Mouse (Mus musculus): ENCODE data around the gene Rab3c. TPM values are rescaled to one million over a fixed set of nuclear protein-coding genes. Genes with fewer than 3 reads are reported as not detected.
A peak's percentile ranks its signal among the peaks of the same experiment; 100 is the strongest.

Rab3c gene
- 0.39 and 0.65 TPM in 2 replicates for polyA plus RNA-seq (2014; fragmentation: Nextera tagmentation; extraction: Ambion mirVana)

DNA sequence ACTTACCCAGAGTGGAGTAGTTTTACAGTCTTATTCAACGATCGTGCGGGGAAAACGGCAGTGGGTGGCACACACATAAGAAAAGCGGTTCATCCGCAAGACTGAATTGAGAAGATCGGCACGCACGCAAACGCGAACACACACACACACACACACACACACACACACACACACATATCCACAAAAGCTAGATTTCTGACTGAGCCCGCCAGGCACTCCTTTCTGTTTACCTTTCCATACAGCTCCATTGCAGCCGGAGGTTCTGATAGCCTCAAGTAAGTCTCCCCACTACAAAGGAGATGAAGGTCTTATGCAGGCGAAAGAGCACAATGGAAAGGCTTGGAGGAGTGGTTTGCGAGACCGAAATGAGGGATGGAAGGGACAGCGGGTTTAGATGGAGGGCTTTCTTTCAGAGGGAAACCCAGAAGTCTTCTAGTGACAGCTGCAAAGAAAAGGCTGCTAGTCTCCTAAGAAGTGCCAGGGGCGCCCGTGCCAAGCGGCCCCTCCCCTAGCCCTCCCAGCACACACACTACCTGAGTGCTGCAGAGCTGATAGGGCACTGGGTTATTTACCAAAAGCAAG lies at the start of gene Rab3c:
Gene Rab3c (minus strand): TSS at position 434 of the 582 bp plus-strand sequence.
- no peak within 1 kb of the TSS for H3K27ac ChIP-seq (replicated peaks; ENCODE audit: low read depth, low read length)
- peak; percentile 23 for DNase-seq (ENCODE audit: low spot score)
- H3K36me3 ChIP-seq (ENCODE audit: control insufficient read depth, insufficient read depth, low read length), result no peaks in the 10 kb centered on the region
- H3K4me2 ChIP-seq (ENCODE audit: low read depth, severe bottlenecking), result peak within 1 kb of the TSS; percentile 75
- H3K9me3 ChIP-seq (ENCODE audit: control insufficient read depth, low read length), result no peaks in the 10 kb centered on the region
- 2% methylated on average over 20 of the region's 20 CpGs for WGBS
- peak within 1 kb of the TSS; percentile 26 for H3K4me3 ChIP-seq (ENCODE audit: low read depth, low read length)
- ATAC-seq (ENCODE audit: insufficient number of reproducible peaks, low FRiP score, low TSS enrichment, low read depth), result no peak; the same call in 1 of the 2 replicates
- no peak within 1 kb of the TSS for H3K9ac ChIP-seq (ENCODE audit: low read length)
- 0 out of 2 replicates have a peak, but pooled peaks cover 3% of the 10 kb centered on the region for H3K27me3 ChIP-seq (ENCODE audit: control insufficient read depth, insufficient read depth, low read length)
- H3K4me1 ChIP-seq (ENCODE audit: control insufficient read depth, insufficient read depth, low read length), result no peaks in the 10 kb centered on the region

DNA sequence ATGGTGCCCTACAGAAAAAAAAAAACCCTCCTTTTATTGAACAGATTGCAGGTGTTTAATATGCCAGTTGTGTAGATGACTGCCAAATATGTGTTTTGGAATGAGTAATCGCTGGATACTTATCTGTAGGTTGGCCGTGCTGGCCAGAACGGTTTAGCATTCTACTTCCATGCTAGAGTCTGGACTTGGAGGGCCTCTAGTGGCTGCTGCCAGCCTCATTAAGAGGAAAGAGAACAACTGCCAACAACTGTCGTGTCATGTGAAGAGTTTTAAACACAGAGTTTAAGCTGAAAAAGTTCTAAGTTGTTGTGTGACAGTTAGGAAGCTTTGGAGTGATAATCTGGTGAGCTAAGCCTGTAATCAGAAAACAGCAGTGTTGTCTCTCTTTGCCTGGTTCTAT lies 38.0 kb upstream of the Rab3c start:
- Histone ChIP-seq H3K36me3 (ENCODE audit: control insufficient read depth, insufficient read depth, low read length) (no peaks in the 10 kb centered on the region), H3K9me3 (ENCODE audit: control insufficient read depth, low read length) (no peaks in the 10 kb centered on the region), H3K4me3 (ENCODE audit: low read depth, low read length) (no peak overlapping the region), H3K4me2 (ENCODE audit: low read depth, severe bottlenecking) (no peak overlapping the region), H3K27me3 (ENCODE audit: control insufficient read depth, insufficient read depth, low read length) (no peaks in the 10 kb centered on the region), H3K27ac (replicated peaks; ENCODE audit: low read depth, low read length) (no peak overlapping the region), H3K4me1 (ENCODE audit: control insufficient read depth, insufficient read depth, low read length) (peaks cover 4% of the 10 kb centered on the region; the same call in 1 of the 2 replicates), H3K9ac (ENCODE audit: low read length) (no peak overlapping the region)
- 77% methylated on average over 4 of the region's 4 CpGs for WGBS
- ATAC-seq (ENCODE audit: insufficient number of reproducible peaks, low FRiP score, low TSS enrichment, low read depth) (no peak), DNase-seq (ENCODE audit: low spot score) (no peak)

GRCm38 (mm10) chr13:110307188-110307587 lies 26.4 kb upstream of the Rab3c start:
- no peak for ATAC-seq (ENCODE audit: insufficient number of reproducible peaks, low FRiP score, low TSS enrichment, low read depth)
- 89% methylated on average over 5 of the region's 5 CpGs for WGBS
- H3K4me2 ChIP-seq (ENCODE audit: low read depth, severe bottlenecking), result no peak overlapping the region

DNA sequence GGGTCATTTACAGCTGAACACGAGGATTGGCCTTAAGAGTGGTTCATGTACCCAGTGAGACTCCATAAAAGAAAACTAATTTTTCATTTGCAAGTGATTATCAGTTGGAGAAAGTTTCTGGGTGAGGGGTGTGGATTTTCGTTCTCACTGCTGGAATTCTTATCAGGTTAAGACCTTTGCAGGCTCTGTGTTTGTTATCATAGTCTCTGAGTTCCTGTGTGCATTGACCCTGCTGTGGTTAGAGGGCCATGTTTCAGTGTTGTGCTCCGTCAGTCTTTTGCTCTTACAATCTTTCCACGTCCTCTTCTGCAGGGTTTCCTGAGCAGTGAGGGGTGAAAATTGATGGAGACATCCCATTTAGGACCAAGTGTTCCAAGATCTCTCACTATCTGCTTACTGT lies 16.3 kb upstream of the Rab3c start:
- no peak overlapping the region for H3K9ac ChIP-seq (ENCODE audit: low read length)
- no peak for DNase-seq (ENCODE audit: low spot score)
- WGBS, result 79% methylated on average over 4 of the region's 4 CpGs
- no peak for ATAC-seq (ENCODE audit: insufficient number of reproducible peaks, low FRiP score, low TSS enrichment, low read depth)
- no peaks in the 10 kb centered on the region for H3K4me1 ChIP-seq (ENCODE audit: control insufficient read depth, insufficient read depth, low read length)
- H3K4me2 ChIP-seq (ENCODE audit: low read depth, severe bottlenecking), result no peak overlapping the region
- H3K36me3 ChIP-seq (ENCODE audit: control insufficient read depth, insufficient read depth, low read length), result no peaks in the 10 kb centered on the region
- H3K27ac ChIP-seq (replicated peaks; ENCODE audit: low read depth, low read length), result no peak overlapping the region
- H3K9me3 ChIP-seq (ENCODE audit: control insufficient read depth, low read length), result no peaks in the 10 kb centered on the region
- H3K4me3 ChIP-seq (ENCODE audit: low read depth, low read length), result no peak overlapping the region
- H3K27me3 ChIP-seq (ENCODE audit: control insufficient read depth, insufficient read depth, low read length), result no peaks in the 10 kb centered on the region

More at GRCm38 (mm10) chr13:110307188-110307587, 26.4 kb upstream of the Rab3c start:
- no peak for DNase-seq (ENCODE audit: low spot score)
- Histone ChIP-seq H3K27me3 (ENCODE audit: control insufficient read depth, insufficient read depth, low read length) (no peaks in the 10 kb centered on the region), H3K27ac (replicated peaks; ENCODE audit: low read depth, low read length) (no peak overlapping the region), H3K4me3 (ENCODE audit: low read depth, low read length) (no peak overlapping the region), H3K4me1 (ENCODE audit: control insufficient read depth, insufficient read depth, low read length) (no peaks in the 10 kb centered on the region), H3K9me3 (ENCODE audit: control insufficient read depth, low read length) (no peaks in the 10 kb centered on the region), H3K9ac (ENCODE audit: low read length) (no peak overlapping the region), H3K36me3 (ENCODE audit: control insufficient read depth, insufficient read depth, low read length) (no peaks in the 10 kb centered on the region)

- ATAC-seq (ENCODE audit: insufficient number of reproducible peaks, low FRiP score, low TSS enrichment, low read depth), result no peak
- DNase-seq (ENCODE audit: low spot score), result no peak
- no peak overlapping the region for H3K27ac ChIP-seq (replicated peaks; ENCODE audit: low read depth, low read length)
- 88% methylated on average over 3 of the region's 3 CpGs for WGBS
- H3K4me3 ChIP-seq (ENCODE audit: low read depth, low read length), result no peak overlapping the region
- no peaks in the 10 kb centered on the region for H3K36me3 ChIP-seq (ENCODE audit: control insufficient read depth, insufficient read depth, low read length)
- no peaks in the 10 kb centered on the region for H3K4me1 ChIP-seq (ENCODE audit: control insufficient read depth, insufficient read depth, low read length)
- H3K4me2 ChIP-seq (ENCODE audit: low read depth, severe bottlenecking), result no peak overlapping the region
- no peak overlapping the region for H3K9ac ChIP-seq (ENCODE audit: low read length)
- no peaks in the 10 kb centered on the region for H3K27me3 ChIP-seq (ENCODE audit: control insufficient read depth, insufficient read depth, low read length)
- no peaks in the 10 kb centered on the region for H3K9me3 ChIP-seq (ENCODE audit: control insufficient read depth, low read length)
Measured at GRCm38 (mm10) chr13:110288499-110288898, 7.7 kb upstream of the Rab3c start.

DNA sequence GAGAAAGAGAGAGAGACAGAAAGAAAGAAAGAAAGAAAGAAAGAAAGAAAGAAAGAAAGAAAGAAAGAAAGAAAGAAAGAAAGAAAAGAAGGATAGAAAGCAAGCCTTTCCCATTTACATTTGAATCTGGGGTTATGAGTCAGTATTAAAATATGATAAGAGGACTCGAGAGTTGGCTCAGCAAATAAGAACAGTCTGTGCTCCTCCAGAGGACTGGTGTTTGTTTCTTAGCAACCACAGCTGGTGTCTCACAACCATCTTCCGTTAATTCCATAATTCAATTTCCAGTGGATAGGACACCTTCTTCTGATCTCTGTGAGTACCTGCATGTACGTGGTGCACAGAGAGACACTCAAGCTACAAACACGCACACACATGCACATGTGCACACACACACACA lies 3.0 kb upstream of the Rab3c start:
- Histone ChIP-seq H3K36me3 (ENCODE audit: control insufficient read depth, insufficient read depth, low read length) (no peaks in the 10 kb centered on the region), H3K4me2 (ENCODE audit: low read depth, severe bottlenecking) (no peak overlapping the region), H3K27ac (replicated peaks; ENCODE audit: low read depth, low read length) (no peak overlapping the region), H3K9ac (ENCODE audit: low read length) (no peak overlapping the region), H3K27me3 (ENCODE audit: control insufficient read depth, insufficient read depth, low read length) (0 out of 2 replicates have a peak, but pooled peaks cover 3% of the 10 kb centered on the region), H3K9me3 (ENCODE audit: control insufficient read depth, low read length) (no peaks in the 10 kb centered on the region), H3K4me1 (ENCODE audit: control insufficient read depth, insufficient read depth, low read length) (no peaks in the 10 kb centered on the region), H3K4me3 (ENCODE audit: low read depth, low read length) (no peak overlapping the region)
- WGBS, result 74% methylated on average over 4 of the region's 4 CpGs
- DNase-seq (ENCODE audit: low spot score) (no peak), ATAC-seq (ENCODE audit: insufficient number of reproducible peaks, low FRiP score, low TSS enrichment, low read depth) (no peak)

GRCm38 (mm10) chr13:110280028-110280562 lies 701 bp downstream of the Rab3c start:
- H3K4me2 ChIP-seq (ENCODE audit: low read depth, severe bottlenecking), result peak overlapping the region; percentile 75
- peak; percentile 97 for ATAC-seq (ENCODE audit: insufficient number of reproducible peaks, low FRiP score, low TSS enrichment, low read depth)
- WGBS, result under 1% methylated on average over 24 of the region's 24 CpGs

DNA sequence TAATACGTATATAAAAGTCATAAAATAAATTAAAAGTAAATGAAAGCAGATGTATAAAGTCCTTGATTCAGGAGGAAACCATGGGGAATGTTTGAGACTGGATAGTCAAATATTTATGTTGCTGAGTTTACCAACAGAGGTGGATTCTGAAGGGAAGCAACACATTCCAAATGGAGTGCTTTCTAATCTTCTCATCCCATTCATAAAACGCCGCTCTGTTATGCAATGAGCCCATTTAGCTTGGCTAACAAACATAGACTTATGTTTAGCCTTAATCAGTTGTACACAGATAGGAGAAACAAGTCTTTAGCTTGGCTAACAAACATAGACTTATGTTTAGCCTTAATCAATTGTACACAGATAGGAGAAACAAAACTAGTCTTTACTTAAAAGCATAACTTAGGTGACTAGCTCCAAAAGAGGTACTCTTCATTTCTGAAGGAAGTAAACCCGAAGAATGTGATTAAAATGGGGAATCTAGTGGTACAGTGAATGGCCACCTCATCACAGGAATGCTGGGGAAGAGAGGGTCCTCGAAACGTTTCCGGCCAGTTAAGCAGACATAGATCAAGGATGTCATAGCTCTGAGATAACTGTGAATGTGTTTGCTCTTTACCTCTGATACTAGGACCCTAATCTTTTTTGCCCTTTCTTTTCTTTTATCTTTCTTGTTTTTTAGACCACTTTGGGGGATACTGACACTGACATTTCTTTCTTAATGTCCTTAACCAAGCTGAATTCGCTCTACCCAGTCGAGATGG lies 1.6 kb downstream of the Rab3c start:
- DNase-seq (ENCODE audit: low spot score) (no peak), ATAC-seq (ENCODE audit: insufficient number of reproducible peaks, low FRiP score, low TSS enrichment, low read depth) (no peak)
- H3K36me3 ChIP-seq (ENCODE audit: control insufficient read depth, insufficient read depth, low read length), result no peaks in the 10 kb centered on the region
- H3K9me3 ChIP-seq (ENCODE audit: control insufficient read depth, low read length), result no peaks in the 10 kb centered on the region
- H3K9ac ChIP-seq (ENCODE audit: low read length), result no peak overlapping the region
- no peak overlapping the region for H3K4me3 ChIP-seq (ENCODE audit: low read depth, low read length)
- 0 out of 2 replicates have a peak, but pooled peaks cover 3% of the 10 kb centered on the region for H3K27me3 ChIP-seq (ENCODE audit: control insufficient read depth, insufficient read depth, low read length)
- no peaks in the 10 kb centered on the region for H3K4me1 ChIP-seq (ENCODE audit: control insufficient read depth, insufficient read depth, low read length)
- H3K27ac ChIP-seq (replicated peaks; ENCODE audit: low read depth, low read length), result no peak overlapping the region
- WGBS, result 58% methylated on average over 9 of the region's 9 CpGs
- no peak overlapping the region for H3K4me2 ChIP-seq (ENCODE audit: low read depth, severe bottlenecking)

More at GRCm38 (mm10) chr13:110280028-110280562, 701 bp downstream of the Rab3c start:
- H3K4me3 ChIP-seq (ENCODE audit: low read depth, low read length), result peak overlapping the region; percentile 26
- no peak overlapping the region for H3K9ac ChIP-seq (ENCODE audit: low read length)
- H3K36me3 ChIP-seq (ENCODE audit: control insufficient read depth, insufficient read depth, low read length), result no peaks in the 10 kb centered on the region
- DNase-seq (ENCODE audit: low spot score), result peak; percentile 81
- H3K27me3 ChIP-seq (ENCODE audit: control insufficient read depth, insufficient read depth, low read length), result 0 out of 2 replicates have a peak, but pooled peaks cover 3% of the 10 kb centered on the region
- H3K4me1 ChIP-seq (ENCODE audit: control insufficient read depth, insufficient read depth, low read length), result no peaks in the 10 kb centered on the region
- H3K9me3 ChIP-seq (ENCODE audit: control insufficient read depth, low read length), result no peaks in the 10 kb centered on the region
- no peak overlapping the region for H3K27ac ChIP-seq (replicated peaks; ENCODE audit: low read depth, low read length)
